Mouse (Mus musculus): ENCODE results near the gene Aarsd1. TPM values are rescaled to one million over a fixed set of nuclear protein-coding genes. Genes with fewer than 3 reads are reported as not detected.
"Not testable (repeated sequence)": the region's sequence is repeated elsewhere in the genome, so short reads cannot be mapped to it uniquely, and the experiment has no call there.

Gene Aarsd1
- polyA plus RNA-seq, 1 experiment = 28.0 TPM

DNA sequence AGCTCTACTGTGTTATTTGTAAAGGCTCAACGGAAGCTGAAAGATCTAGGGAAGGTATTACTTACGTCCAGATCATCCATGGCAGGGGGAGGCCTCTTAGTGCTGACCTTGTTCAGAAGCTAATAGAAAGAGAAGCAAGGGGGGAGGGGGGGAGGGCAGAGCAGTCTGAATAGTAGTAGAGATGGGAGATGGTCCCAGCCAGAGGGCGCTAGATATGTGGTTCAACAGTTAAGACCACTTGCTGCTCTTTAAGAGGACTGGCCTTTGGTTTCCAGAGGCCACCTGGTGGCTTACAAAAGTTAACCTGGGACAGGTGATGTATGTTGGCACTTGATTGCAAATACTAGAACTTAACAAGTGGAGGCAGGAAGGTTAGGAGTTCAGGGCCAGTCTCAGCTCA is 2.2 kb upstream of the Aarsd1 start:
- no peak overlapping the region for H3K27ac ChIP-seq (ENCODE audit: control insufficient read depth, insufficient read depth, low read depth, low read length, poor library complexity)
- no peak for TF ChIP-seq CTCF (IDR thresholded peaks at IDR 0.05; ENCODE audit: control insufficient read depth, insufficient read depth, low read length)
- TF ChIP-seq POLR2A (IDR thresholded peaks at IDR 0.05; ENCODE audit: borderline replicate concordance, control insufficient read depth, low read depth, low read length) = no peak
- no peaks in the 10 kb centered on the region; the same call in 1 of the 2 replicates for H3K4me1 ChIP-seq (ENCODE audit: control insufficient read depth, insufficient read depth, low read length)
- 68% methylated on average over 3 of the region's 3 CpGs for WGBS
- no peak overlapping the region for H3K4me3 ChIP-seq (replicated peaks; ENCODE audit: control insufficient read depth, low read depth, low read length)

DNA sequence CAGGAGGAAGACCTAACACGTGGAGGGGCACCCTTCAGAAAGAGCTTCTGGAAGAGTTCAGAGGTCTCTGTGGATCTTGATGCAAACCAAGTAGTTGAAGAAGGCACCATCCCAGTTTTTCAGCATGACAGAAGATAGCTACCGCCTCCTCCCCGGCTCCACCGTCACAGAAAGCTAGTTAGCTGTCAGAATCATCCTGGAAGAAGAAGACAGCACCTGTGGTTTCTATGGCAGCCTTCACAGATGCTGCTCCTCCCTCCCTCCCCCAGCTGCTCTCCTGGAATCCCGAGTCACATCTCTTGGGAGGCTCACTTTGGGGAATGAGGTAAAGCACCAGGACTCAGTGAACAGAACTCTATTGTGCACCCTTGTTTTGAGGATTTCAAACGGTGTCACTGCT is 1.6 kb upstream of the Aarsd1 start:
- TF ChIP-seq POLR2A (IDR thresholded peaks at IDR 0.05; ENCODE audit: borderline replicate concordance, control insufficient read depth, low read depth, low read length) (no peak), CTCF (IDR thresholded peaks at IDR 0.05; ENCODE audit: control insufficient read depth, insufficient read depth, low read length) (no peak)
- Histone ChIP-seq H3K4me3 (replicated peaks; ENCODE audit: control insufficient read depth, low read depth, low read length) (no peak overlapping the region), H3K27ac (ENCODE audit: control insufficient read depth, insufficient read depth, low read depth, low read length, poor library complexity) (no peak overlapping the region), H3K4me1 (ENCODE audit: control insufficient read depth, insufficient read depth, low read length) (no peaks in the 10 kb centered on the region; the same call in 1 of the 2 replicates)
- WGBS = 84% methylated on average over 6 of the region's 6 CpGs

DNA sequence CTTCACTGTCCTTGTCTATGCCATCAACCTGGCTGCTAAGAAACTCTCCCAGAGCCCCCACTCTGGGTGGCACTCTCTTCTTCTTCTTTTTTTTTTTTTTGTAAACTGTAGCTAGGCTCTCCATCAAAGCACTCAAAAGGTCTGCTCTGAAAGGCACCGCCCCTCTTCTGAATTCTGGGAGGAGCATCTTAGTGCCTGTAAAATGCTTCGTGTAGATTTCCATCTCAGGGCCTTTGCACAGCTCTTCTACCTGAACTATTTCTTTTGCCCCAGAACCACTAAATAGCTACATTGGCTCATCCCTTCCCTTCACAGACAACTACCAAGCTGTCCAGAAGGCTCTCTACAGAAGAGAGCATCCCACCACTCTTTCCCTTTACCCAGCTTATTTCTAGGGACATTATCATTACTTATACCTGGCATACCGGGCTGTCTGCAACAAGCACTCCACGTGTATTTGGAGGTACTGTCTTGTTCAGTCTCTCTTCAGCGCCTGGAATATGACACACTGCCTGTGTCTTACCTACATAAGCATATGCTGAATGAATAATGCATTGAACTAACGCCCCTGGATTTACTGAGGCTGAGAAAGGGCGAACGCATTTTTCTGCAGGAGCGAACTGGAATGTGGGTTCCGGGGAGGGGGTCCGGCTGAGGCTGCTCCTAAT is 848 bp downstream of the Aarsd1 start:
- H3K4me3 ChIP-seq (replicated peaks; ENCODE audit: control insufficient read depth, low read depth, low read length) = peak overlapping the region; percentile 95
- TF ChIP-seq CTCF (IDR thresholded peaks at IDR 0.05; ENCODE audit: control insufficient read depth, insufficient read depth, low read length) (no peak), POLR2A (IDR thresholded peaks at IDR 0.05; ENCODE audit: borderline replicate concordance, control insufficient read depth, low read depth, low read length) (no peak)
- under 1% methylated on average over 11 of the region's 11 CpGs for WGBS
- H3K27ac ChIP-seq (ENCODE audit: control insufficient read depth, insufficient read depth, low read depth, low read length, poor library complexity) = peak overlapping the region; percentile 26; the same call in 1 of the 2 replicates
- H3K4me1 ChIP-seq (ENCODE audit: control insufficient read depth, insufficient read depth, low read length) = no peaks in the 10 kb centered on the region; the same call in 1 of the 2 replicates

DNA sequence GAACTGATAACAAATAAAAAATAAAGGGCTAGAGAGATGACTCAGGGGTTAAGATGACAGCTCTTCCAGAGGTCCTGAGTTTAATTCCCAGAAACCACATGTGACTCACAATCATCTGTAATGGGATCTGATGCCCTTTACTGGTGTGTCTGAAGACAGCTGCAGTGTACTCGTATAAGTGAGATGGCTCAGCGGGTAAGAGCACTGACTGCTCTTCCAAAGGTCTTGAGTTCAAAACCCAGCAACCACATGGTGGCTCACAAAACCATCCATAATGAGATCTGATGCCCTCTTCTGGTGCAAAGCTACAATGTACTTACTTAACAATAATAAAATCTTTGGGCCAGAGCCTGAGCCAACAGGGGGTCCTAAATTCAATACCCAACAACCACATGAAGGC is 2.1 kb downstream of the Aarsd1 start:
- TF ChIP-seq POLR2A (IDR thresholded peaks at IDR 0.05; ENCODE audit: borderline replicate concordance, control insufficient read depth, low read depth, low read length) = no peak
- no peak for TF ChIP-seq CTCF (IDR thresholded peaks at IDR 0.05; ENCODE audit: control insufficient read depth, insufficient read depth, low read length)
- Histone ChIP-seq H3K4me3 (replicated peaks; ENCODE audit: control insufficient read depth, low read depth, low read length) (no peak overlapping the region), H3K4me1 (ENCODE audit: control insufficient read depth, insufficient read depth, low read length) (no peaks in the 10 kb centered on the region; the same call in 1 of the 2 replicates), H3K27ac (ENCODE audit: control insufficient read depth, insufficient read depth, low read depth, low read length, poor library complexity) (no peak overlapping the region)
- 84% methylated on average over 2 of the region's 2 CpGs for WGBS

DNA sequence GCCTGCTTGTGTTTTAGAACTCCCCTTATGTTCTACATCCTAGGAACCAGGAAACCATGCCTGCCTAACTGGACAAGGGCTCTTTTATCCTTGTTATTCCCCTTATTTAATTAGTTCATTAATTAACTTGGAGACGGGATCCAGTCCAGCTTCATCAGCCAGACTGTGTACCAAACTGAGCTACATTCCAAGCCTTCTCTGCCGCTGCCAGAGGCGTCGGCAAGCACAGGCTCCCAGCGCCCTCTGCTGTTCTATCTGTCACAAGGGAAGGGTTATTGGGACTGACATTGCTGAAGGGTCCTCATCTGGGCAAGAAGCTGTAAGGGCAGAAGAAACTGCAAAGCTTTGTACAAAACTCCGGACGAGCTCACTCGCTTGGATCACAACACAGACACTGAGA is 22.3 kb downstream of the Aarsd1 start:
- 3% methylated on average over 8 of the region's 8 CpGs for WGBS
- H3K4me3 ChIP-seq (replicated peaks; ENCODE audit: control insufficient read depth, low read depth, low read length) = no peak overlapping the region
- no peaks in the 10 kb centered on the region for H3K4me1 ChIP-seq (ENCODE audit: control insufficient read depth, insufficient read depth, low read length)
- no peak overlapping the region for H3K27ac ChIP-seq (ENCODE audit: control insufficient read depth, insufficient read depth, low read depth, low read length, poor library complexity)
- TF ChIP-seq POLR2A (IDR thresholded peaks at IDR 0.05; ENCODE audit: borderline replicate concordance, control insufficient read depth, low read depth, low read length) = no peak
- peak; percentile 75 for TF ChIP-seq CTCF (IDR thresholded peaks at IDR 0.05; ENCODE audit: control insufficient read depth, insufficient read depth, low read length)

DNA sequence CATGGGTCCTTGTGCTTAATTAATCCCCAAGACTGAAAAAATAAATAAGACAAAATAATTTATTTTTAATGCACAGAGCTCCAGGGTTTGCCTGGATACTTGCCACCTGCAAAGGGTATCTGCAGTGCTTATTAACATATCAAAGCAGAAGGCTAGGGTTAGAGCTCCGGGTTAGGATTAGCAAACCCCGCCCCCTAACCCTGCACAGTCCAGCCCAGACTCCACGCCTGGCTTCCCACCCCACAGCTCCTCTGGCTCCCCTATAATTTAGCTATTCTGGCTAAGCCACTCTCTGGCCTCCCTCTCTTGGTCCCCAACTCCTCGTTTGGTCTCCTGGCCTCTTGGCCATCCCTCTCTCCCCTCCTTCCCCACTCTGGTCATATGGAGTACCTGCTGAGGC is 35.6 kb downstream of the Aarsd1 start:
- WGBS = 38% methylated on average over 4 of the region's 4 CpGs
- TF ChIP-seq CTCF (IDR thresholded peaks at IDR 0.05; ENCODE audit: control insufficient read depth, insufficient read depth, low read length) = no peak
- no peak for TF ChIP-seq POLR2A (IDR thresholded peaks at IDR 0.05; ENCODE audit: borderline replicate concordance, control insufficient read depth, low read depth, low read length)
- no peak overlapping the region for H3K27ac ChIP-seq (ENCODE audit: control insufficient read depth, insufficient read depth, low read depth, low read length, poor library complexity)
- H3K4me1 ChIP-seq (ENCODE audit: control insufficient read depth, insufficient read depth, low read length) = no peaks in the 10 kb centered on the region
- no peak overlapping the region for H3K4me3 ChIP-seq (replicated peaks; ENCODE audit: control insufficient read depth, low read depth, low read length)

DNA sequence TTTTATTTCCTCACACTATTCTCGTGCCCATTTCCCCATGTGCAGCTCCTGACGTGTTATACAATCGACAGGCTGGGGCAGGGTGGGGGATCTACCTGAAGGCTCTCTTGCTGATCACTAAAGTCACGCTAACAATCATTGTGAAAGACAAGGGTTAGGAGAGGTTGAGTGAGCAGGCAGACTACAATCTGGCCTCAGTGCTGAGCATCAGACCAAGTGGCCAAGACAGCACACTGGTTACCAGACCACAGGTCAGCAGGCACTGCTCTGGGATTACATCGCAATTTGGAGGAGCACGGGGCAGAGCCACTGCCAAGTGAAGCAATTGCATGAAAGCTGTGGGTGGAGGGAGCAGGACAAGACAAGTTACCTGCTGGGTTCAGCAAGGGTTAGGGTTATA is 38.5 kb downstream of the Aarsd1 start:
- Histone ChIP-seq H3K4me1 (ENCODE audit: control insufficient read depth, insufficient read depth, low read length) (no peaks in the 10 kb centered on the region), H3K27ac (ENCODE audit: control insufficient read depth, insufficient read depth, low read depth, low read length, poor library complexity) (no peak overlapping the region), H3K4me3 (replicated peaks; ENCODE audit: control insufficient read depth, low read depth, low read length) (no peak overlapping the region)
- TF ChIP-seq CTCF (IDR thresholded peaks at IDR 0.05; ENCODE audit: control insufficient read depth, insufficient read depth, low read length) = no peak
- no peak for TF ChIP-seq POLR2A (IDR thresholded peaks at IDR 0.05; ENCODE audit: borderline replicate concordance, control insufficient read depth, low read depth, low read length)
- 54% methylated on average over 6 of the region's 6 CpGs for WGBS

DNA sequence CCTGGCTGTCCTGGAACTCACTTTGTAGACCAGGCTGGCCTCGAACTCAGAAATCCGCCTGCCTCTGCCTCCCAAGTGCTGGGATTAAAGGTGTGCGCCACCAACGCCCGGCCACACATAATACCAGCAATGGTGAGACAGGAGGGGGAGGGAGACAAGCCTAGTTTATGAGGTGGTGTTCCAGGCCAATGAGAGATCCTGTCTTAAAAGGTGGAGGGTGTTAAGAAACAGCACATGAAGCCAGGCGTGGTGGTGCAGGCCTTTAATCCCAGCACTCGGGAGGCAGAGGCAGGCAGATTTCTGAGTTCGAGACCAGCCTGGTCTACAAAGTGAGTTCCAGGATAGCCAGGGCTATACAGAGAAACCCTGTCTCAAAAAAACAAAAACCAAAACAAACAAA is 39.2 kb downstream of the Aarsd1 start:
- H3K4me3 ChIP-seq (replicated peaks; ENCODE audit: control insufficient read depth, low read depth, low read length); H3K27ac ChIP-seq (ENCODE audit: control insufficient read depth, insufficient read depth, low read depth, low read length, poor library complexity); H3K4me1 ChIP-seq (ENCODE audit: control insufficient read depth, insufficient read depth, low read length): not testable (repeated sequence)
- WGBS = 75% methylated on average over 8 of the region's 8 CpGs

DNA sequence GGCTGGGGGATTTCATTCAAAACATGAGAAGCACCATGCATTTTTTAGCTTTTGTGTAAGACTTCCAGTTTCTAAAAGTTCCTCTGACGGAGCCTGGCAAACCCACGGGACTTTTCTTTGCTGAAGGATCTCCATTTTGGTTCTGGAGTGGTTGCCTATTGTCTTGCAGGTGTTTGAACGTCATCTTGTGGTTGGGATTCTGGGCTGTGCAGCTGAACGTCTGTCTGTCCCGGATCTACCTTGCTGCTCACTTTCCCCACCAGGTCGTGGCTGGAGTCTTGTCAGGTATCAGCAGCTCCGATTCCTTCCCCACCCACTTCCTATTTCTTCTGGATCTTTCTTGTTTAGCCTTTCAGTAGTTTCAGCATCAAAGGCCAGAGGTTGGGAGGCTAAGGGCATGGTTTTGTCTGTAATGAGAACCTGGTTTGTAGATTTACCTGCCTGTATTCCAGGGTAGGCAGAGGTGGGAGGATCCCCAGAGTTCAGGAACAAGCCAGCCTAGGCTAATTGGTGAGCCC is 42.9 kb downstream of the Aarsd1 start:
- no peak overlapping the region for H3K27ac ChIP-seq (ENCODE audit: control insufficient read depth, insufficient read depth, low read depth, low read length, poor library complexity)
- no peaks in the 10 kb centered on the region for H3K4me1 ChIP-seq (ENCODE audit: control insufficient read depth, insufficient read depth, low read length)
- TF ChIP-seq CTCF (IDR thresholded peaks at IDR 0.05; ENCODE audit: control insufficient read depth, insufficient read depth, low read length) = no peak
- no peak for TF ChIP-seq POLR2A (IDR thresholded peaks at IDR 0.05; ENCODE audit: borderline replicate concordance, control insufficient read depth, low read depth, low read length)
- no peak overlapping the region for H3K4me3 ChIP-seq (replicated peaks; ENCODE audit: control insufficient read depth, low read depth, low read length)
- 23% methylated on average over 7 of the region's 7 CpGs for WGBS

All from bone marrow, adult 2 months (tissue).